Mouse (Mus musculus) thymus, postnatal 0 days (tissue): Measurements from ENCODE around the gene Adck1. TPM values are rescaled to one million over a fixed set of nuclear protein-coding genes. Genes with fewer than 3 reads are reported as not detected.
"Not testable (repeated sequence)": the region's sequence is repeated elsewhere in the genome, so short reads cannot be mapped to it uniquely, and the experiment has no call there.

Experiments
- DNase-seq: peaks from one replicate; pipeline ENCODE4 v3.0.0-alpha.2; 2015; ENCODE audit warnings: low spot score
- polyA plus RNA-seq: library from polyadenylated mRNA; unstranded; fragments of >200 nt; fragmentation: Nextera tagmentation; extraction: Ambion mirVana; gene quantifications from 2 replicates; pipeline ENCODE4 v1.2.1, GENCODE M21; 2015

Adck1 gene
- 15.4 and 16.3 TPM in 2 replicates for polyA plus RNA-seq

GRCm38 (mm10) chr12:88360441-88361119, at the start of gene Adck1:
Adck1 (plus strand) TSS chr12:88360554.
- DNase-seq, result peak; percentile 86

DNA sequence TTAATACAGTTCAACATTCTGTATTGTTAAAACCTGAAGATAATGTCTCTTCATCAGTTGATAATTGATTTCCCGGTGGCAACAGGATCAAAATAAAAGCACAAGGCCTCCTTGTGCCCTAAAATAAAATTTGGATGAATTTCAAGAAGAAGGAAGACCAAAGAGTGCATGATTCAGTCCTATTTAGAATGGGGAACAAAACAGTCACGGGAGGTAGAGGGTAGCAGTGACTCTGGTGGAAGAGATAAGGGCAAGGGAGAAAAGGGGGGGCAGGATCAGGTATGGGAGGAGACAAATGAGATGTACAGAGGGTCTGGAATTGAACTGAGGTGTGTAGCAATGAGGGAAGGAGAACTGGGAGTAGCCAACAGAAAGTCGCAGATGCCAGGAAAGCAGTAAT, 45.8 kb upstream of the Adck1 start:
- DNase-seq, result no peak

GRCm38 (mm10) chr12:88323926-88324325, 36.4 kb upstream of the Adck1 start, which contains the start of gene Gm5039:
Gm5039 (minus strand) TSS chr12:88324026.
- DNase-seq, result not testable (repeated sequence)

DNA sequence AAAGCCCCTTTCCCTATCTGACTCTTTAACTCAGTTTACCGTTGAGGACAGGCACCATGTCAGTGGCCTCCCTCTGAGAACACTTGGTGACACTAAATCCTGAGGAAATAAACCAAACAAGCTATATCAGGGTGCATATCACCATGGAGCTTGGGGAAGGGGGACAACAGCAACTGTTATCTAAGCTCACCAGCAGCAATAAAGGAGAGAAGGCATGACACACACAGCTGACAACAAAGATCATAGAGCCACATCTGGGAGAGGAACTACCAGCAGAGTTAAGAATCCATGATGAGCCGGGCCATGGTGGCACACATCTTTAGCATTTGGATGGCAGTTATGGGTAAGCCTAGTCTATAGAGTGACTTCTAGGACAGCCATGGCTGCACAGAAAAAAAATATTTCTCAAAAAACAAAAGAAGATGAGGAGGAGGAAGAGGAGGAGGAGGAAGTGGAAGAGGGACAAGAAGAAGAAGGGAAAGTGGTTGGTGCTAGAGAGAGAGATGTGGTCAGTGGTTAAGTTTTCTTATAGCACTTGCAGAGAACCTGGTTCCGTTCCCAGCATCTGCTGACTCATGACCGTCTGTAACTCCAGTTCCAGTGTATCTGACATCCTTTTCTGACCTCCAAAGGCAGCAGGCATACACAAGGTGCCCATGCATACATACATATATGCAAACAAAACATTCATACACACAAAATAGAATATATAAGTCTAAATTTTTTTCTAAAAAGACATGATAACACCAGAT, 23.5 kb upstream of the Adck1 start:
- not testable (repeated sequence) for DNase-seq

DNA sequence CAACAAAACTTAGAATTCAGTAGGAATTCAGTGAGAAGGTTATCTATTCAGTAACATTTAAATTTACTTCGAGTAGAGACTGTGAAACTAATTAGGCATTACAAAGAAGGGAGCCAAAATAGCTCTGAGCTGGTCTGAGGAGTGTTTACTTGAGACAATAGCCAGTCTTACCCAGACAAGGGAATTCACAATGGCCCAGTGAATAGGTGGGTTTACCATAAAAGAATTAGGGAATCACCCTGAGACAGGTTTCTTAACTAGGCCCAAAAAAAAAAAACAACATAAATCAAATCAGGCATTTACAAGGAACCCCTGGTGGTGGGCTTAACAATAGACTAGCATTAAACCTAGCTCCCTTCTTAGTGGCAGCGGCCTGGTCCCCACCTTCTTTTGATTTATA, 19.1 kb upstream of the Adck1 start:
- not testable (repeated sequence) for DNase-seq

DNA sequence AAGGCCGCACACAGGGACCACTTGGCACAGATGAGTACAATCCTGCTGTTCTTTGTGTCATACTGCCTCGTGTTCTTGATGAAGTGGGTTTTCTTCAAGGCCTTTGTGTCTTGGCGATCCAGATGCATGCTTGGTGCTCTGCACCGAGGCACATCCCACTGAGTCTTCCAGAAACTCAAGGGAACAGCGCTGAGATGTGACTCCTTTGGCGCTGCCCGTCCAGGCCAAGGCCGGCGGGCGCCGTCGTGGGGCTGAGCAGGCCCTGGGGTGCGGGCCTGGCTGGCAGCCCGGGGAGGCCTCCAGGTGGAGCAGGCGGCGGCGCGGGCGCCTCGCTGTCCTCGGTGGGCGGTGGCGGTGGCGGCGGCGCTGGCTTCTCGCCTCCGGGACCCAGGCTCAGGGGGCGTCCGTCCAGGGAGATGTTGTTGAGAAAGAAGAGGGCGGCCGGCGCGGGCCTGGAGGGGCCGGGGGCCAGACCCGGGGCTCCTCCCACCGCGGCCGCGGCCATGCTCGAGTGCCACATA, 6.1 kb upstream of the Adck1 start:
- no peak for DNase-seq

- DNase-seq, result no peak
Measured at GRCm38 (mm10) chr12:88361120-88361445, 729 bp downstream of the Adck1 start.

DNA sequence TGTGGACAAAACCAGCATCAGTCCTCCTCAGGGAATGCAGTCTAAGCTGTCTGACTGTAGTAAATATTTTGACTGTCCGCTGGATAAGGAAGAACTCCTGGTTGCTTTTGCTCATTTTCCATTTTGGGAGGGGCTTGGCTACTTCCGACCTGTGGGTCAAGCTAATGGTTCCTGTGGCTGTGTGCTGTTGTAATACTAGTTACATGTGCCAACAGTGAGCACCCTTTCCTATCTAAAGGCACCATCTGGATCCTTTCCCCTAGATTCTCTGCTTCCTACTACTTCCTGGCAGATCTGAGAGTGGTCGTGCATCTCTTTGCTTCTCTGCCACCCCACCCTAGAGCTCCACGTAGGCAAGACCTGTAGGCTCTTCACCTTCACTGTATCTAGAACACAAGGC, 7.3 kb downstream of the Adck1 start:
- DNase-seq, result no peak

DNA sequence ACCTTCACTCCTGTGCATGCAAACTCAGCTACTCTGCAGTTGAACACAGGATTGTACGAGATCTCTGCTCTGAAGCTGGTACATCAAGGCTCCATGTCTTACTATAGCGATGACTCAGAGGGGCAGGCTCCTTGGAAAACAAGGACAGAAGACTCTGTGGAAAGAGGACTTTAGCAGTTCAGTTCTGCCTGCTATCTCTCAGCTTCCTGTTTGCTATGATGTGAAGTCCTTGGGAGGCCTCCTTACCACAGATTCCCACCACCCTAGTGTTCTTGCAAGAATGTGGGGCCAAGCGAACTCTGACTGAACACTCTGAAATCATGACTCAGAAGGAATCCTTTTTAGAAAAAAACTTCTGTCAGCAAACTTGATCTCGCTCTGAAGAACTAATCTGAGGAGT, 8.3 kb downstream of the Adck1 start:
- no peak for DNase-seq

- not testable (repeated sequence) for DNase-seq
Measured at GRCm38 (mm10) chr12:88369690-88370089, 9.3 kb downstream of the Adck1 start.

DNA sequence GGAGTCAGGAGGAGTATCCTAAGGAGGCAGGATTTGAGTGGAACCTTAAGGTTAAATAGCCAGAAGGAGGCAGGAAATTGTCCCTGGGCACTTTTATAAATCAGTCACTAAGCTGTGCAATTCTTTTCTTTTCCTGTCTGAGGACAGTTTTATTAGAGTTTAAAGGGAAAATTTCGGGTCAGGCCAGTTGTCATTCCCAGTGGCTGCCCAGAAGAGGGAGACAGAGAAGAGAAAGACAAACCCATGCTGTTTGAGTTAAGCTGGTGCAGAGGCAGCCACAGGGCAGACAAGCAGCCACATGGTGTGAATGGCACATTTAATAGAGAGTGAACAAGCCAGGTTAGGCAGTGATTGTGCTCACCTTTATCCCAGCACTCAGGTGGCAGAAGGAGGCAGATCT, 10.0 kb downstream of the Adck1 start:
- not testable (repeated sequence) for DNase-seq

DNA sequence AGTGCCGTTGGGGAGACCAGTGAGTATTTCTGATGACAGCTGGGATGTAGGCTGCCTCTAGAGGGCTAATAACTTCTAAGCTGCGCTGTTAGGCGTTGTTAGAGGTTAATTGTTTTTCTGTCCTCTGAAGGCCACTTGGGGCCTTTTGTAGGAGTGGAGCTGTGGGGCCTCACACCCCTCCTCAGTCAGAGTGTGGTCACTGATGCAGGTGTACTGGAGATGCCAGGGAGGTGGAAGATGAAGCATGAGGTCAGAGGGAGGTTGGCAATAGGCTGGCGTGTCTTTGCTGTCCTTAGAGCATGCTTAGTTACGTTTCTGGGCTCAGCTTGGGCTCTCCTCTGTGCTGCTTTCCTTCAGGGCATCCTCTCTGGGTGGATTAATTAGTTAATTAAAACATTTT, 11.7 kb downstream of the Adck1 start:
- no peak for DNase-seq

DNA sequence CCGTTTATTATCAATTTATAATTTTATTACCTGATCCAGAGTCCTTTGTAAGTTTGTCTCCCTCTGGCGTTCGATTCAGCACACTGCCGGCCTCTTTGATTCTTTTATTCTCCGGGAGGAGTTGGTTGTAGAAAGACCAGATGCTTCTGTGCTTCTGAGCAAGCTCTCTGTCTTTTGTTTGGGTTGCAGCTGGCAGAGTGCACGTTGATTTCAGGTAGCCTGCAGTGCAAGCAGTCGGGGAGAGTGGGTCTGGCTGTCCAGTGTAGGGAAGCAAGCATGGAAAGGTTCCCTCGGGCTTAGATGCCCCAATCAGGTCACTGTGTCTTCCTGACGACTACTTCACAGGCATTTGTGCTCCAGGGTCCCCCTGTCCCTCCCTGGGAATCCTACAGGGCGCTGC, 16.5 kb downstream of the Adck1 start:
- DNase-seq, result no peak

DNA sequence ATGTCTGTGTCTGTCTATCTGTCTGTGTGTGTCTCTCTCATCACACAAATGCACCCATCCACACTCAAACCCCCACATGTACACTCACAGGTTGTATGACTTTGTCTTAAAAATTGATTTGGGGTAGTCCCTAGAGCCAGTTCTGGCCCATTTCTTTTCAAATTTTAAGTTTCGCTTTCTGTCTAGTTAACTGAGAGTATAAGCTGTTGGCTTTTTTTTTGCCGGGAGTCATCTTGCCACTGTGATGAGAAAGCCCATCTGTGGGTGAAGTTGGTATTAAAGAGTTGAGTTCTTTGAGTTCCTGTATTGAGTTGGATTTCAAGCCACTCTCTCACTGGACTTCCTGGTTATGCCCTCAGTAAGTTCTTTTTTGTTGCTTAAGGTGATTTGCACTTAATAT, 17.9 kb downstream of the Adck1 start:
- DNase-seq, result no peak

DNA sequence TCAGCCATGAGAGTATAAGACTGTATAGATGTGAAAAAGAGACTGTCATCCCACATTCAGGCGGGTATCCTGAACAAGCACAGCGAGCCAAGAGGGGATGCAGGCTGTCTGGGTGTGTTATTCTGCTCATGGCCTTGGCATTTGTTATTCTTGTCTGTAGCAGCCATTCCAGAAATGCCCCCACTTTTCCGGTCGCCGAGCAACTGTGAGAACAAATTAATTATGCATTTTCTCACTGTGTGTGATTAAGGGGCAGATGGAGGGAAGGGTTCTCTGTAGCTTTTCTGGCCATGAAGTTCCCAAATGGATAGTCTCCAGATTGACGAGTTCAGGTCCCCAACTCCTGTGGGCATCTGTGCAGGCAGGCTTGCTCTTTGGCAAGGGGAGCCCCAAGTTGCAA, 28.5 kb downstream of the Adck1 start:
- no peak for DNase-seq

DNA sequence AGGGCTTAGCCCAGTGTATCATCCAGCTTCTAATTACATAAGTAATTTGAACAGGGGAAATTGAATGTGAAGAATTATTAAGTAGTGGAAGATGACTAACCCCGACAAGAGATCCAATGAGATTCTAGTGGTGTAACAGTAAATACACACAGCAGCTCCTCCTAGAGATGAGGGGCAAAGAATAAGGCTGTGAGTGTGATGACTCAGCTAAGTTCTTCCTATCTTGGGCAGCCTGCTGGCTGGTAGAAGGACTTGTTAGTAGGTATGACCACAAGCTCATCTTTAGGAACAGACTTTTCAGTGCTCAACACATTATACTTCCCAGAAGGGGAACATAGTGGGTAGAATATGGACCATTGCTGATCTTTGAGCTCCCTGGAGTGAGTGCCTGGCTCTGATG, 38.3 kb downstream of the Adck1 start:
- DNase-seq, result no peak

GRCm38 (mm10) chr12:88403541-88403940, 43.2 kb downstream of the Adck1 start:
- no peak for DNase-seq

DNA sequence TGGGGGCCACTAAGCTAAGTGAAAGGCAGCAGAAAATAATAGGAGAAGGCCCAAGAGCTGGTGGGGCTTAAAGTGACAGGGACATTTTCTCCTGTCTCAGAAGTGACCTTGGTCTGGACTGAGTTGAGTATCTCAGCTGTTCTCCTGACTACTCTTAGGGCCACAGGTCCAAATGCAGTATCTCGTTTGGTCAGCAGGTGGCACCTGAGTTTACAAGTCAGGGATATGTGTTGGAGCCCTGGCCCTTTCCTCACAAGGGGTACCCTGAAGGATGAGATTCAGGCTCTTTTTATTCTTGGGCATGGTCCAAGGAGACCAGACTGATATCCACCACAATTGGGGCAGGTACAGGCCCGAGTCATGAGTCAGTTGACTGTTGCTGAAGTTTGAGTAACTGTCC, 44.8 kb downstream of the Adck1 start:
- DNase-seq, result peak; percentile 62

- peak; percentile 46 for DNase-seq
Measured at GRCm38 (mm10) chr12:88407996-88408322, 47.6 kb downstream of the Adck1 start.

DNA sequence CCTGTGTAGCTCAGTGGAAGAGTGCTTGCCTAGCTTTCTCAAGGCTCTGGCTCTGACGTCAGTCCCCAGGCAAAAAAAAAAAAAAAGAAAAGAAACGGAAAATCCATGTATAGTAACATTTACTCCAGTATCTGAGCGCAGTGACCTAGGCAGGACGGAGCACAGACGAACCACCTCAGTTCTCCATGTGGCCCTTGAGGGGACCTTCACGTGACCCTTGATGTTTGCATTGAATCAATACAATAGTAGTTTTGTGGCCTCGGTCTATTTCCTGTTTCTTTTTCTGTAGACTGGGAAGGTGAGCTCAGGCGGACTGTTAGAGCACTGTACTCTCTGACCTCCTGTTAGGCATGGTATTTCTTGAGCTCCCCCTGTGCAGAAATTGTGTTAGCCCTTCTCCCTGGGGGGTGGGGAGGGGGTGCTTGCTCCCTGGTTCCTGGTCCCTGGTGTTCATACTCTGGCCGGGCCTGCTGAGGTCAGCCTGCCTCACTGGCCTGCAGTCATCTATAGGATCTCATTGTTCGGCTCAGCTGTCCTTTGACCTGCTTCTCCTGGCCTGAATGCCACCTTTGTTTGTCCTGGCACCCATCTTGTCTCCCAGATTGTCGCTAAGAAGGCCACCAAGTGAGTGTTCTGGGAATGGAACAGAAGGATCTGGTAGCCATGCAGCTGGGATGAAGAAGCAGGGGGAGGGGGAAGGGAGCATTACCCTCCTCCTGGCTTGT, 48.1 kb downstream of the Adck1 start:
- DNase-seq, result peak; percentile 10

DNA sequence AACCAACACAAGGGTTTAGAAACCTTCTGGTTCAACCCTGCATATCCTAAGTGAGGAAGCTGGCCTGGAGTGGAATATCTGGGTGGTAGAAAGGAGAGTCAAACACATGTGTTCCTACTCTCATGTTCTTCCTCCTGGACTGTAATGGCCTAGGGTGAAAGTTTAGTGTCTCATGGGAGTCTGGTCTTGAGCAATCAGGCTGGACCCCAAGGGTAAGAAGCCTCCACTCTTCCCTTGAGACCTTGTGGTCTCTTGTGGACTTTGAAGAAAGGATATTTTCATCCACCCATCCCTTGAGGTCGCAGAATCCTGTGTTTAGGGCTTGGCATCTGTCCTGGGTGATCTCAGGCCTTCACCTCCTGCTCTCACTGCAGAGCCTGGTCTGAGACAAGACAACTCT, 52.9 kb downstream of the Adck1 start:
- no peak for DNase-seq

GRCm38 (mm10) chr12:88419912-88420621, 59.7 kb downstream of the Adck1 start:
- no peak for DNase-seq
